Mouse (Mus musculus) mouse trophoblast stem cell (cell line): ENCODE data around the gene Olfr887.

Experiments used
- in situ Hi-C, 2 experiments: fragments of 300-500 bp; cut with MseI, MboI; formaldehyde crosslinking; loops; 2 replicates in 1 of 2; 3 replicates in 1 of 2; pipeline ENCODE4 v1.15.1; 2025

Gene Olfr887

GRCm38 (mm10) chr9:38083772-38084171 lies at the start of gene Olfr887:
Olfr887 (plus strand) TSS chr9:38084072.
- in situ Hi-C loops = no loop called here

GRCm38 (mm10) chr9:38046255-38046654 lies 37.6 kb upstream of the Olfr887 start, which contains the start of gene Olfr884:
Olfr884 (plus strand) TSS chr9:38046555.
- in situ Hi-C loops = no loop called here

GRCm38 (mm10) chr9:38061022-38061421 lies 22.9 kb upstream of the Olfr887 start, which contains the start of gene Olfr885:
Olfr885 (plus strand) TSS chr9:38061322.
- in situ Hi-C loops = no loop called here

GRCm38 (mm10) chr9:38107828-38108227 lies 24.0 kb downstream of the Olfr887 start, which contains the start of gene Olfr888:
Olfr888 (plus strand) TSS chr9:38108128.
- in situ Hi-C loops = no loop called here

GRCm38 (mm10) chr9:38114898-38115297 lies 31.0 kb downstream of the Olfr887 start, which contains the start of gene Olfr889:
Olfr889 (plus strand) TSS chr9:38115198.
- in situ Hi-C loops = no loop called here
